Mouse (Mus musculus) CH12.LX (cell line): ENCODE results near the gene Pdk2. TPM values are rescaled to one million over a fixed set of nuclear protein-coding genes. Genes with fewer than 3 reads are reported as not detected.

Experiments
- DNase-seq: peaks from one replicate; pipeline ENCODE4 v3.0.0-alpha.2; 2013; ENCODE audit errors: extremely low read depth
- H3K27ac ChIP-seq: 2 replicates; pipeline ENCODE4 v1.5.1; 2012; ENCODE audit warnings: low read depth, mild to moderate bottlenecking, control low read depth, moderate library complexity; ENCODE audit not compliant: insufficient read depth
- H3K27me3 ChIP-seq: replicated peaks from 2 replicates; pipeline ENCODE3; 2012; ENCODE audit warnings: inconsistent platforms
- H3K36me3 ChIP-seq, 2 experiments: replicated peaks in 1 of 2; 2 replicates each; pipeline versions ENCODE3 to v1.6.1; 2012; ENCODE audit warnings: inconsistent platforms in 1 of 2, low read length in 1 of 2, mild to moderate bottlenecking in 1 of 2, mixed read lengths in 1 of 2, moderate library complexity in 1 of 2; ENCODE audit not compliant: control insufficient read depth in 1 of 2, insufficient read depth in 1 of 2
- H3K4me1 ChIP-seq, 2 experiments: 2 replicates each; pipeline ENCODE4 v1.6.1; 2012; ENCODE audit warnings: inconsistent platforms in 1 of 2, moderate library complexity in 1 of 2; ENCODE audit not compliant: insufficient read depth in 2 of 2, control insufficient read depth in 1 of 2
- H3K4me2 ChIP-seq: 2 replicates; pipeline ENCODE4 v1.6.1; 2012; ENCODE audit warnings: low read depth, mild to moderate bottlenecking, control low read depth; ENCODE audit not compliant: poor library complexity, insufficient read depth, severe bottlenecking
- H3K4me3 ChIP-seq, 3 experiments: fragments of 150-350 bp in 1 of 3; sonication (generic) in 1 of 3; replicated peaks in 1 of 3; 2 replicates each; pipeline versions ENCODE3 to v1.5.1; 2011 to 2012; ENCODE audit warnings: low read depth in 2 of 3, low read length in 2 of 3, mild to moderate bottlenecking in 2 of 3, moderate library complexity in 2 of 3, control low read depth in 1 of 3, improper control_type of control experiment in 1 of 3, inconsistent platforms in 1 of 3, mixed read lengths in 1 of 3; ENCODE audit not compliant: poor library complexity in 1 of 3
- H3K79me2 ChIP-seq: replicated peaks from 2 replicates; pipeline ENCODE4 v1.6.1; 2012; ENCODE audit warnings: mild to moderate bottlenecking, moderate library complexity; ENCODE audit not compliant: control insufficient read depth, poor library complexity, insufficient read depth, severe bottlenecking; ENCODE audit errors: extremely low read depth
- H3K9ac ChIP-seq: 2 replicates; pipeline ENCODE4 v1.6.1; 2012; ENCODE audit warnings: low read depth, mild to moderate bottlenecking, control low read depth, moderate library complexity; ENCODE audit not compliant: insufficient read depth
- H3K9me3 ChIP-seq: replicated peaks from 2 replicates; pipeline ENCODE3; 2012; ENCODE audit warnings: low read length, inconsistent platforms, mixed read lengths
- CHD2 ChIP-seq: IDR thresholded peaks from 2 replicates; pipeline ENCODE4 v1.6.1; 2011; ENCODE audit warnings: low read length, improper control_type of control experiment
- CTCF ChIP-seq, 2 experiments: IDR thresholded peaks in 1 of 2; conservative IDR thresholded peaks in 1 of 2; 2 replicates each; pipeline ENCODE4 v1.5.1; 2011 to 2012; ENCODE audit warnings: low read depth in 2 of 2, low read length in 2 of 2, improper control_type of control experiment in 1 of 2, inconsistent platforms in 1 of 2, mild to moderate bottlenecking in 1 of 2, moderate library complexity in 1 of 2
- E2F4 ChIP-seq: IDR thresholded peaks from 2 replicates; pipeline ENCODE4 v1.6.1; 2011; ENCODE audit warnings: low read depth, low read length, improper control_type of control experiment; ENCODE audit not compliant: insufficient replicate concordance
- ELF1 ChIP-seq: IDR thresholded peaks from 2 replicates; pipeline ENCODE4 v1.6.1; 2014; ENCODE audit warnings: low read depth, mild to moderate bottlenecking, inconsistent platforms, low read length, improper control_type of control experiment
- HCFC1 ChIP-seq: IDR thresholded peaks from 2 replicates; pipeline ENCODE4 v1.6.1; 2012; ENCODE audit warnings: low read depth, mild to moderate bottlenecking, inconsistent platforms, low read length, improper control_type of control experiment
- IRF4 ChIP-seq: IDR thresholded peaks from 2 replicates; pipeline ENCODE4 v1.6.1; 2014; ENCODE audit warnings: low read depth, mild to moderate bottlenecking, inconsistent platforms, low read length, improper control_type of control experiment
- KAT2A ChIP-seq: IDR thresholded peaks from 2 replicates; pipeline ENCODE4 v1.6.1; 2012; ENCODE audit warnings: low read length, improper control_type of control experiment, inconsistent platforms; ENCODE audit not compliant: insufficient replicate concordance
- MAZ ChIP-seq: IDR thresholded peaks from 2 replicates; pipeline ENCODE4 v1.6.1; 2012; ENCODE audit warnings: low read depth, mild to moderate bottlenecking, inconsistent platforms, low read length, improper control_type of control experiment, moderate library complexity
- MEF2A ChIP-seq: IDR thresholded peaks from 2 replicates; pipeline ENCODE4 v1.6.1; 2014; ENCODE audit warnings: low read depth, mild to moderate bottlenecking, inconsistent platforms, low read length, improper control_type of control experiment, borderline replicate concordance
- MXI1 ChIP-seq: IDR thresholded peaks from 2 replicates; pipeline ENCODE4 v1.6.1; 2011; ENCODE audit warnings: mild to moderate bottlenecking, low read depth, low read length, improper control_type of control experiment
- NRF1 ChIP-seq: IDR thresholded peaks from 2 replicates; pipeline ENCODE4 v1.6.1; 2014; ENCODE audit warnings: low read depth, mild to moderate bottlenecking, inconsistent platforms, low read length, improper control_type of control experiment, moderate library complexity
- POLR2A ChIP-seq: IDR thresholded peaks from 2 replicates; pipeline ENCODE4 v1.6.1; 2011; ENCODE audit warnings: low read depth, mild to moderate bottlenecking, improper control_type of control experiment, low read length
- POLR2AphosphoS2 ChIP-seq: IDR thresholded peaks from 2 replicates; pipeline ENCODE4 v1.6.1; 2011; ENCODE audit warnings: low read depth, low read length, improper control_type of control experiment
- USF1 ChIP-seq: IDR thresholded peaks from 2 replicates; pipeline ENCODE4 v1.6.1; 2014; ENCODE audit warnings: low read depth, mild to moderate bottlenecking, inconsistent platforms, low read length, improper control_type of control experiment
- USF2 ChIP-seq: conservative IDR thresholded peaks from 2 replicates; pipeline ENCODE4 v1.6.1; 2011; ENCODE audit warnings: low read depth, low read length, improper control_type of control experiment
- ZKSCAN1 ChIP-seq: IDR thresholded peaks from 2 replicates; pipeline ENCODE4 v1.6.1; 2012; ENCODE audit warnings: low read depth, inconsistent platforms, low read length, improper control_type of control experiment, borderline replicate concordance
- ZMIZ1 ChIP-seq: IDR thresholded peaks from 2 replicates; pipeline ENCODE4 v1.6.1; 2012; ENCODE audit warnings: low read depth, mild to moderate bottlenecking, inconsistent platforms, low read length, improper control_type of control experiment
- ZNF384 ChIP-seq: IDR thresholded peaks from 2 replicates; pipeline ENCODE4 v1.6.1; 2012; ENCODE audit warnings: low read depth, low read length, improper control_type of control experiment, inconsistent platforms
- dilution Hi-C: fragments of 300-500 bp; cut with MboI; formaldehyde crosslinking; loops from 2 replicates; pipeline ENCODE4 v1.14.3; 2020; ENCODE audit warnings: low sequenced_read_pairs; ENCODE audit not compliant: extremely low pct_unique_long_range_greater_than_20kb, extremely low pct_ligation_motif_present
- in situ Hi-C: fragments of 300-500 bp; cut with MboI; formaldehyde crosslinking; loops from 3 replicates; pipeline ENCODE4 v1.14.3; 2019; ENCODE audit warnings: low sequenced_read_pairs, low pct_ligation_motif_present, low pct_unique_long_range_greater_than_20kb, mixed read lengths
- polyA plus RNA-seq: library from polyadenylated mRNA; unstranded; fragments of >175 nt; gene quantifications from 2 replicates; pipeline ENCODE4 v1.2.1, GENCODE M21; 2012; ENCODE audit warnings: low read depth; ENCODE audit not compliant: insufficient read length
- total RNA-seq, 2 experiments: library from RNA; depleted of rRNA; stranded (reverse); fragments of 300-350 nt in 1 of 2; fragments of >200 nt in 1 of 2; gene quantifications; 2 replicates each; pipeline ENCODE4 v1.2.3; 2012 to 2014

Gene Pdk2
- total and polyA plus RNA-seq, 3 experiments = not detected

DNA sequence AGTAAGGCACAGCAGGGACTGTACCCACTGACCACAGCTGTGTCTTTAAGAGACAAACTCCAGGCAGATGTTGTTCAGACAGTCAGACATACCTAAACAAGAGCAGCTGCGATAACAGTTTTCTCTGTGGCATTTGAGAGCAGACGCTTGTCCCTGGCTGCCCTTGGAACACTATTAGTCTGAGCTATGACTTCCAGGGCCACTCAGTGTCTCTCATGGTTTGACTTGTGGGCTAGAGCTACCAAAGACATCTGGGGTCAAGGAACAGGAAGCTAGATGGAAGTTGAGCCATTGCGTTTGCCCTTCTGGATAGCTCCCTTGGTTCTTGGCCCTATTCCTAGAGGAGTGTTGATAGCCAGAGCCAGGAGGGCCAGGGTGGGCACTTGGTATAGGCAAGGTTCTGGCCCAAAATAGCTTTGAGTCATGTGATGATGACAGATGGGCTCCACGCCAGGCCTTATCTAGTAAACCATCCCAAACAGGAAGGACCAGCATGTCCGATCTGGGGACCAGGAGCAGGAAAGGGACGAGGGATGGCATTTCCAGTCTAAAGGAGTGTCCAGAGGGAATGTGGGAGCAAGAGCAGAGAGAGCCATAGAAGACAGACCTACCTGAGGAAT lies 38.2 kb upstream of the Pdk2 start:
- H3K4me3 ChIP-seq = no peak overlapping the region
- peaks cover 0 to 2% of the 10 kb centered on the region in 2 experiments for H3K36me3 ChIP-seq
- no peak overlapping the region for H3K9ac ChIP-seq
- peaks cover 35 to 75% of the 10 kb centered on the region in 2 experiments for H3K4me1 ChIP-seq
- H3K9me3 ChIP-seq = no peaks in the 10 kb centered on the region
- no peak for TF ChIP-seq E2F4
- no peak for TF ChIP-seq USF2
- no peak for TF ChIP-seq ELF1
- TF ChIP-seq CTCF (conservative IDR thresholded peaks at IDR 0.05 in 1 of 2, IDR thresholded peaks at IDR 0.05 in 1 of 2; ENCODE audit: low read depth in 2 of 2, low read length in 2 of 2) = no peak
- no peak for TF ChIP-seq ZMIZ1
- TF ChIP-seq, all 38 proteins: peak for 0
- no peak overlapping the region for H3K4me2 ChIP-seq
- no peak overlapping the region for H3K27ac ChIP-seq
- peaks cover 8% of the 10 kb centered on the region; the same call in 1 of the 2 replicates for H3K79me2 ChIP-seq
- in situ Hi-C loops (no loop called here), dilution Hi-C loops (no loop called here)
- DNase-seq = no peak
- peaks cover 27% of the 10 kb centered on the region for H3K27me3 ChIP-seq

DNA sequence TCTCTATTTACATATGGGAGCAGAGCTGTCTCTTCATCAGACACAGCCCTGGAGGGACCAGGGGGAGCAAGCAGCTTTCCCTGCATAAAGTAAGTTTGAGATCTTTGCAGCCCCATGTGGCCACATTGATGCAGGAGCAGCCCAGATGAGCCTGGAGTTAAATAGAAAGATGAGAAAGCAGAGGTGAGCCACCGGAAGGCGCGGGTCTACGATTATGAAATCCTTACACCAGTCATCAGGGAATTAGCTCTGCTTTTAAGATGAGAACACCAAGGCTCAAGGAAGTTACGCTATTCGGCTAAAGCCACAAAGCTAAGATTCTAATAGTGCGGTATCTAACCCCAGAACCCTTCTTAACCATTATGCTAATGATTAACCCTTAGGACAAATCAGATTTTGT lies 36.8 kb upstream of the Pdk2 start:
- peaks cover 26 to 65% of the 10 kb centered on the region in 2 experiments for H3K4me1 ChIP-seq
- H3K4me3 ChIP-seq = no peak overlapping the region
- no peak overlapping the region for H3K9ac ChIP-seq
- H3K27ac ChIP-seq = no peak overlapping the region
- peaks cover 27% of the 10 kb centered on the region for H3K27me3 ChIP-seq
- H3K9me3 ChIP-seq = no peaks in the 10 kb centered on the region
- dilution Hi-C loops = no loop called here
- no peak for DNase-seq
- H3K4me2 ChIP-seq = no peak overlapping the region
- in situ Hi-C loops = no loop called here
- H3K36me3 ChIP-seq = peaks cover 0 to 2% of the 10 kb centered on the region in 2 experiments
- peaks cover 16% of the 10 kb centered on the region; the same call in 1 of the 2 replicates for H3K79me2 ChIP-seq
- no peak for TF ChIP-seq NRF1
- no peak for TF ChIP-seq ZNF384
- no peak for TF ChIP-seq HCFC1
- TF ChIP-seq ELF1 = no peak
- no peak for TF ChIP-seq ZKSCAN1
- TF ChIP-seq KAT2A = no peak
- TF ChIP-seq USF1 = no peak
- TF ChIP-seq ZMIZ1 = no peak
- no peak for TF ChIP-seq CHD2
- no peak for TF ChIP-seq MXI1
- TF ChIP-seq IRF4 = no peak
- no peak for TF ChIP-seq POLR2A
- no peak for TF ChIP-seq MEF2A
- TF ChIP-seq MAZ = no peak
- TF ChIP-seq POLR2AphosphoS2 = no peak
- no peak for TF ChIP-seq USF2
